10 mouse cellular contexts compared by ENCODE assay signal in genomic region chr11:97019345-97019708, GRCm38 (mm10). TPM values are rescaled to one million over a fixed set of nuclear protein-coding genes. Genes with fewer than 3 reads are reported as not detected.
DNase-seq lines count a peak whose midpoint lies in the region; ATAC-seq and TF ChIP-seq lines count a peak whose summit lies in the region.
"Had no signal": no experiment of that assay in that cellular context is flagged by ENCODE, and none has a peak within 500 bp of the region (broad histone marks: within the 10 kb centered on the region; RNA-seq: fewer than 3 reads in every experiment).

No protein-coding gene starts in this region.

- no peaks in the 10 kb centered on the region for H3K9me3 ChIP-seq in kidney, embryonic 16.5 days (ENCODE audit: low read length)
- H3K9me3 ChIP-seq in ES-E14 (ENCODE audit: control insufficient read depth, insufficient read depth, low read depth, low read length), result no peaks in the 10 kb centered on the region
- H3K9me3 ChIP-seq in limb, embryonic 14.5 days (ENCODE audit: control insufficient read depth, low read length), result no peaks in the 10 kb centered on the region
- H3K9me3 ChIP-seq: midbrain, embryonic 12.5 days had no signal

- H3K4me1 ChIP-seq in kidney, embryonic 16.5 days (ENCODE audit: insufficient read depth, low read length), result peaks cover 41% of the 10 kb centered on the region
- H3K4me1 ChIP-seq in kidney, adult 2 months (ENCODE audit: control insufficient read depth, insufficient read depth, low read length), result no peaks in the 10 kb centered on the region
- peaks cover 3 to 7% of the 10 kb centered on the region in 2 experiments; a peak in 1 of 4 replicates for H3K4me1 ChIP-seq in ES-E14 (ENCODE audit: control insufficient read depth in 2 of 2, insufficient read depth in 2 of 2, low read length in 2 of 2, poor library complexity in 1 of 2)
- peaks cover 9% of the 10 kb centered on the region; the same call in 1 of the 2 replicates for H3K4me1 ChIP-seq in limb, embryonic 14.5 days (ENCODE audit: control insufficient read depth, insufficient read depth, low read length)

- TF ChIP-seq CTCF in kidney, adult 2 months (conservative IDR thresholded peaks at IDR 0.05; ENCODE audit: insufficient read depth, insufficient read length, low read depth, low read length), result no peak

- TF ChIP-seq POLR2A in kidney, adult 2 months (IDR thresholded peaks at IDR 0.05; ENCODE audit: low read depth, low read length), result no peak
- TF ChIP-seq POLR2A in limb, embryonic 14.5 days (IDR thresholded peaks at IDR 0.05; ENCODE audit: borderline replicate concordance, extremely low read depth, insufficient read depth, insufficient read length), result no peak

- H3K4me2 ChIP-seq in kidney, embryonic 16.5 days (replicated peaks; ENCODE audit: low read depth, low read length), result peak overlapping the region; percentile 61
- peak overlapping the region; percentile 66; the same call in 1 of the 2 replicates for H3K4me2 ChIP-seq in limb, embryonic 14.5 days (replicated peaks; ENCODE audit: low read depth, low read length, severe bottlenecking)

- no peak for ATAC-seq in kidney, embryonic 16.5 days (ENCODE audit: low FRiP score, low TSS enrichment)
- ATAC-seq in limb, embryonic 14.5 days (ENCODE audit: low FRiP score, low read depth), result no peak

- no peak overlapping the region for H3K9ac ChIP-seq in kidney, embryonic 16.5 days (replicated peaks; ENCODE audit: low read length)
- H3K9ac ChIP-seq in ES-E14 (ENCODE audit: insufficient read depth, low read depth, low read length, poor library complexity, severe bottlenecking), result peak overlapping the region; percentile 73; the same call in 1 of the 2 replicates
- H3K9ac ChIP-seq in limb, embryonic 14.5 days (ENCODE audit: low read depth, low read length, severe bottlenecking), result no peak overlapping the region

- no peaks in the 10 kb centered on the region for H3K36me3 ChIP-seq in kidney, embryonic 16.5 days (ENCODE audit: insufficient read depth, low read length)
- H3K36me3 ChIP-seq in kidney, adult 2 months (ENCODE audit: control insufficient read depth, insufficient read depth, low read length), result no peaks in the 10 kb centered on the region
- no peaks in the 10 kb centered on the region; the same call in 1 of the 2 replicates for H3K36me3 ChIP-seq in ES-E14 (ENCODE audit: control insufficient read depth, insufficient read depth, low read length, poor library complexity, severe bottlenecking)
- H3K36me3 ChIP-seq in limb, embryonic 14.5 days (ENCODE audit: control insufficient read depth, insufficient read depth, low read length), result no peaks in the 10 kb centered on the region
- H3K36me3 ChIP-seq: midbrain, embryonic 12.5 days had no signal

- DNase-seq in embryo, embryonic 10 days (ENCODE audit: low spot score), result peak; percentile 34
- DNase-seq in embryo, embryonic 11 days, result no peak
- DNase-seq in kidney, adult 2 months, result no peak
- DNase-seq in ES-E14 (ENCODE audit: low read depth, low spot score), result no peak
- no peak for DNase-seq in limb, embryonic 14.5 days (ENCODE audit: low spot score)
- no peak for DNase-seq in ovary, postnatal 10 days (ENCODE audit: low spot score)
- DNase-seq in layer of hippocampus, postnatal 10 days (ENCODE audit: low spot score in 2 of 2), result no peak
- DNase-seq: right cerebral cortex, postnatal 4 days had no signal

- H3K27me3 ChIP-seq in kidney, embryonic 16.5 days (ENCODE audit: insufficient read depth, low read length), result peaks cover 88% of the 10 kb centered on the region
- H3K27me3 ChIP-seq in kidney, adult 2 months (replicated peaks; ENCODE audit: control insufficient read depth, insufficient read depth, low read length), result peaks cover 5% of the 10 kb centered on the region
- H3K27me3 ChIP-seq in limb, embryonic 14.5 days (ENCODE audit: control insufficient read depth, insufficient read depth, low read length), result peaks cover 80% of the 10 kb centered on the region

- no peak overlapping the region for H3K27ac ChIP-seq in kidney, embryonic 16.5 days (ENCODE audit: low read length)
- H3K27ac ChIP-seq in kidney, adult 2 months (ENCODE audit: insufficient read depth, low read depth, low read length), result no peak overlapping the region
- no peak overlapping the region for H3K27ac ChIP-seq in ES-E14 (ENCODE audit: insufficient read depth, low read depth, low read length, poor library complexity, severe bottlenecking)
- H3K27ac ChIP-seq in limb, embryonic 14.5 days (replicated peaks; ENCODE audit: low read depth, low read length), result no peak overlapping the region
- H3K27ac ChIP-seq: midbrain, embryonic 12.5 days had no signal

- H3K4me3 ChIP-seq in kidney, embryonic 16.5 days (ENCODE audit: low read length), result peak overlapping the region; percentile 43
- H3K4me3 ChIP-seq in kidney, adult 2 months (ENCODE audit: insufficient read depth, low read depth, low read length), result no peak overlapping the region
- peak overlapping the region; percentile 57 to 84 for H3K4me3 ChIP-seq in ES-E14 (ENCODE audit: insufficient read depth in 1 of 2, low read depth in 1 of 2, low read length in 2 of 2, poor library complexity in 1 of 2, severe bottlenecking in 1 of 2)
- H3K4me3 ChIP-seq in limb, embryonic 14.5 days (replicated peaks; ENCODE audit: low read length), result peak overlapping the region; percentile 41; the same call in 1 of the 2 replicates

- 16% methylated on average over 13 of the region's 13 CpGs for WGBS in kidney, embryonic 16.5 days
- 41% methylated on average over 13 of the region's 13 CpGs for WGBS in kidney, adult 2 months
- 5% methylated on average over 11 of the region's 13 CpGs for WGBS in limb, embryonic 14.5 days

- in situ Hi-C loops in ES-E14 (cut with MboI; ENCODE audit: low sequenced_read_pairs in 2 of 2, unreplicated experiment in 2 of 2), result no loop called here

TF ChIP-seq in ES-E14, 5 proteins besides CTCF, POLR2A, EP300 and RAD21:
- TF ChIP-seq HCFC1 (IDR thresholded peaks at IDR 0.05; ENCODE audit: borderline replicate concordance, insufficient read depth, low read length), result no peak

RNA-seq across cellular contexts. Expression of gene Sp6, which starts 6.1 kb away (rescaled TPM):
- 1.6 and 2.0 TPM in 2 replicates for polyA plus RNA-seq in kidney, embryonic 16.5 days (2015; fragmentation: Nextera tagmentation; extraction: Ambion mirVana)
- polyA plus RNA-seq in kidney, adult 2 months (2012; rRNA removed), result 0.91 and 0.95 TPM in 2 replicates
- total RNA-seq in ES-E14 (2012; rRNA removed), result 3.2 and 5.0 TPM in 2 replicates
- 4.8 and 5.6 TPM in 2 replicates for polyA plus RNA-seq in limb, embryonic 14.5 days (2012; rRNA removed)
- polyA plus RNA-seq in limb, embryonic 14.5 days (2014; fragmentation: Nextera tagmentation; extraction: Ambion mirVana), result 3.9 and 4.5 TPM in 2 replicates
- total RNA-seq in layer of hippocampus, postnatal 10 days (2021), result 1 to 10 TPM; 1.4 TPM

RNA-seq across cellular contexts. Expression of gene Scrn2, which starts 10.4 kb away (rescaled TPM):
- 45.7 and 50.9 TPM in 2 replicates for polyA plus RNA-seq in kidney, embryonic 16.5 days (2015; fragmentation: Nextera tagmentation; extraction: Ambion mirVana)
- polyA plus RNA-seq in kidney, adult 2 months (2012; rRNA removed), result 104 and 112 TPM in 2 replicates
- total RNA-seq in ES-E14 (2012; rRNA removed), result 16.5 and 22.2 TPM in 2 replicates
- 23.3 and 29.0 TPM in 2 replicates for polyA plus RNA-seq in limb, embryonic 14.5 days (2012; rRNA removed)
- polyA plus RNA-seq in limb, embryonic 14.5 days (2014; fragmentation: Nextera tagmentation; extraction: Ambion mirVana), result 20.3 and 21.4 TPM in 2 replicates
- 1 to 10 TPM; 5.2 to 6.3 TPM for total RNA-seq in layer of hippocampus, postnatal 10 days (2021)

RNA-seq across cellular contexts. Expression of gene Lrrc46, which starts 21.9 kb away (rescaled TPM):
- 1.3 and 1.5 TPM in 2 replicates for polyA plus RNA-seq in kidney, embryonic 16.5 days (2015; fragmentation: Nextera tagmentation; extraction: Ambion mirVana)
- polyA plus RNA-seq in kidney, adult 2 months (2012; rRNA removed), result 1.9 and 2.5 TPM in 2 replicates
- total RNA-seq in ES-E14 (2012; rRNA removed), result 0.42 and 0.54 TPM in 2 replicates
- 0.63 and 0.95 TPM in 2 replicates for polyA plus RNA-seq in limb, embryonic 14.5 days (2012; rRNA removed)
- 0.69 and 0.91 TPM in 2 replicates for polyA plus RNA-seq in limb, embryonic 14.5 days (2014; fragmentation: Nextera tagmentation; extraction: Ambion mirVana)
- total RNA-seq in layer of hippocampus, postnatal 10 days (2021), result 1 to 10 TPM in 1 of 2 experiments, under 1 TPM in 1; 0.83 to 1.6 TPM

RNA-seq across cellular contexts. Expression of gene Mrpl10, which starts 22.0 kb away (rescaled TPM):
- polyA plus RNA-seq in kidney, embryonic 16.5 days (2015; fragmentation: Nextera tagmentation; extraction: Ambion mirVana), result 92.9 and 98.8 TPM in 2 replicates
- polyA plus RNA-seq in kidney, adult 2 months (2012; rRNA removed), result 137 and 138 TPM in 2 replicates
- total RNA-seq in ES-E14 (2012; rRNA removed), result 55.3 and 70.3 TPM in 2 replicates
- polyA plus RNA-seq in limb, embryonic 14.5 days (2012; rRNA removed), result 84.5 and 92.2 TPM in 2 replicates
- polyA plus RNA-seq in limb, embryonic 14.5 days (2014; fragmentation: Nextera tagmentation; extraction: Ambion mirVana), result 77.3 and 82.3 TPM in 2 replicates
- 10 to 100 TPM; 74.4 to 76.7 TPM for total RNA-seq in layer of hippocampus, postnatal 10 days (2021)

RNA-seq across cellular contexts. Expression of gene Osbpl7, which starts 31.1 kb away (rescaled TPM):
- polyA plus RNA-seq in kidney, embryonic 16.5 days (2015; fragmentation: Nextera tagmentation; extraction: Ambion mirVana), result 10.2 and 10.4 TPM in 2 replicates
- polyA plus RNA-seq in kidney, adult 2 months (2012; rRNA removed), result 9.0 and 9.1 TPM in 2 replicates
- total RNA-seq in ES-E14 (2012; rRNA removed), result 6.6 and 7.2 TPM in 2 replicates
- 12.7 and 15.9 TPM in 2 replicates for polyA plus RNA-seq in limb, embryonic 14.5 days (2012; rRNA removed)
- 6.9 and 7.0 TPM in 2 replicates for polyA plus RNA-seq in limb, embryonic 14.5 days (2014; fragmentation: Nextera tagmentation; extraction: Ambion mirVana)
- 10 to 100 TPM; 12.9 to 13.5 TPM for total RNA-seq in layer of hippocampus, postnatal 10 days (2021)
